Mouse (Mus musculus) liver, embryonic 13.5 days (tissue): Measurements from ENCODE around the gene Tmem251. TPM values are rescaled to one million over a fixed set of nuclear protein-coding genes. Genes with fewer than 3 reads are reported as not detected.
A peak's percentile ranks its signal among the peaks of the same experiment; 100 is the strongest.

Source experiments
- ATAC-seq: fragments of 200-750 bp; cut with Nextera tagmentation; 2 replicates; pipeline ENCODE4 v1.8.0; 2017; ENCODE audit warnings: low read depth, mild to moderate bottlenecking, moderate number of reproducible peaks, moderate library complexity
- DNase-seq: peaks from one replicate; pipeline ENCODE4 v3.0.0; 2022
- H3K27ac ChIP-seq: fragments of 300-500 bp; sonication (generic); 2 replicates; pipeline ENCODE4 v1.5.1; 2015; ENCODE audit warnings: moderate library complexity, mild to moderate bottlenecking, inconsistent platforms
- H3K27me3 ChIP-seq: fragments of 300-500 bp; sonication (generic); 2 replicates; pipeline ENCODE4 v1.6.1; 2015; ENCODE audit warnings: mild to moderate bottlenecking, inconsistent platforms
- H3K36me3 ChIP-seq: fragments of 300-500 bp; sonication (generic); 2 replicates; pipeline ENCODE4 v1.6.1; 2015; ENCODE audit warnings: mild to moderate bottlenecking, inconsistent platforms
- H3K4me1 ChIP-seq: fragments of 300-500 bp; sonication (generic); replicated peaks from 2 replicates; pipeline ENCODE4 v1.6.1; 2015; ENCODE audit warnings: inconsistent platforms
- H3K4me2 ChIP-seq: fragments of 300-500 bp; sonication (generic); 2 replicates; pipeline ENCODE4 v1.6.1; 2015; ENCODE audit warnings: inconsistent platforms, mild to moderate bottlenecking, moderate library complexity
- H3K4me3 ChIP-seq: fragments of 300-500 bp; sonication (generic); replicated peaks from 2 replicates; pipeline ENCODE4 v1.5.1; 2015; ENCODE audit warnings: mild to moderate bottlenecking, inconsistent platforms
- H3K9ac ChIP-seq: fragments of 300-500 bp; sonication (generic); 2 replicates; pipeline ENCODE4 v1.6.1; 2015; ENCODE audit warnings: mild to moderate bottlenecking, inconsistent platforms
- H3K9me3 ChIP-seq: fragments of 300-500 bp; sonication (generic); replicated peaks from 2 replicates; pipeline ENCODE4 v1.6.1; 2016; ENCODE audit warnings: inconsistent platforms
- WGBS: fragments of 180-500 bp; shearing (Covaris S2); methylation state at CpG from one replicate; pipeline ENCODE4 v1.1.7; 2015; ENCODE audit not compliant: insufficient replicate concordance; 5-methylcytosine and 5-hydroxymethylcytosine counted together
- polyA plus RNA-seq: library from polyadenylated mRNA; unstranded; fragments of >200 nt; fragmentation: Nextera tagmentation; extraction: Ambion mirVana; gene quantifications from 2 replicates; pipeline ENCODE4 v1.2.1, GENCODE M21; 2015

Tmem251 gene
- polyA plus RNA-seq, 1 experiment from 2014 or later, result 9.2 TPM

DNA sequence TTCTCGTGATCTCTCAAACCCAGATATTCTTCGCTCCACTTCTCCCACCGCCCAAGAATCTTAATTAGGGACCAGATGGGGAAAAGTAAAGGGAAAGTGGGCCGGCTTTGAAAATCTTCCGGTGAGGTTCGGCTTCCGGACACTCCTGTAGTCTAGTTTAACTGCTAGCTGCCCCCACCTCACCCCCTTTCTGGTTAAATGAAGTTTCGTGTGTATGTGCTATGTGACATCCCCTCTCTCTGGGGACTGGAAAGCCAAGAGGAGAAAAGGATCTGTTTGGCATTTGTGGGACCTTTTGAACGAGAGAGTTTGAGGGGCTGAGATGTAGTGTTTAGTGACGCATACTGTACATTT is 14.8 kb downstream of the Tmem251 start, which contains the start of gene Gm20604:
Gene Gm20604, minus strand, starts transcription at position 270 of the 354 bp plus-strand sequence.
- peak within 1 kb of the TSS; percentile 84 for H3K27ac ChIP-seq
- ATAC-seq (no peak), DNase-seq (no peak)
- H3K36me3 ChIP-seq, result peaks cover 21% of the 10 kb centered on the region
- peaks cover 40% of the 10 kb centered on the region for H3K4me1 ChIP-seq
- WGBS, result 1% methylated on average over 10 of the region's 10 CpGs
- no peaks in the 10 kb centered on the region for H3K27me3 ChIP-seq
- no peaks in the 10 kb centered on the region for H3K9me3 ChIP-seq
- H3K4me2 ChIP-seq, result peak within 1 kb of the TSS; percentile 92
- peak within 1 kb of the TSS; percentile 94 for H3K4me3 ChIP-seq
- peak within 1 kb of the TSS; percentile 92 for H3K9ac ChIP-seq

DNA sequence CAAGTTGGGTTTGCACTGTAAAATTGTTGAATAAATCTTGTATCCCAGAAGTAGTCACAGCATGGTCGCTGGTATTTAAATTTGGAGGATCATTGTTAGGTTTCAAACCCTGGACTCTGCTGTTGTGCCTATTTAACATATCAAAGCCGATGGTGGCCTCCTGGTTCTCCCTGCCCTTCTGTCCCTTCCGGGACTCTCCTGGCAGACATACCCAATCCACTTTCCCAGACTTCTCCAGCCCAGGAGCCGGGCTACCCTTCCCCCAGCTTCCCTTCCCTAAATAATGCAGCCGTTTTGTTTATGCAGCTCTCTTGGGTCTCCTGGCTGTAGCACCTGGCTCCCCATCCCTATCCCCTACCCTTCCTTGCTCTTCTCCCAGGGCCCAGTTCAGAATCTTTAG is 15.4 kb downstream of the Tmem251 start:
- 13% methylated on average over 5 of the region's 5 CpGs for WGBS
- peaks cover 20% of the 10 kb centered on the region for H3K36me3 ChIP-seq
- H3K4me3 ChIP-seq, result peak overlapping the region; percentile 94
- ATAC-seq (no peak), DNase-seq (no peak)
- no peak overlapping the region for H3K27ac ChIP-seq
- H3K4me1 ChIP-seq, result peaks cover 43% of the 10 kb centered on the region
- peak overlapping the region; percentile 92 for H3K9ac ChIP-seq
- H3K27me3 ChIP-seq, result no peaks in the 10 kb centered on the region
- peak overlapping the region; percentile 92 for H3K4me2 ChIP-seq
- H3K9me3 ChIP-seq, result no peaks in the 10 kb centered on the region

DNA sequence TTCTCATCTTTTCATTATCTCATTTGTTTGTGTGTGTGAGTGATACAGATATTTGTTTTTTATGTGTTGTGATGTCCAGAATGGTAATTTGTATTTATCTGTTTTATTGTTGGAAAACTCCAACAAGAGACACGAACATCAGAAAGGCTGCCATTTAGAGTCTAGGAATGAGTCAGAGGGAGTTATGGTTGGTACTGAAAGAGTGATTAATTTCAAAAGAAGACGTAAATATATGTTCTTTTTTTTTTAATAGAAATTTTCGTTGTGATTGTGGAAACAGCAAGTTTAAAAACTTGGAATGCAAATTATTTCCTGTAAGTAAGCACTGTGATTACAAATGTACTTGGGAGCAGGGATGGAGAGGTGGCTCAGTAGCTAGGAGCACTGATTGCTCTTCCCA is 18.1 kb downstream of the Tmem251 start:
- Histone ChIP-seq H3K27me3 (no peaks in the 10 kb centered on the region), H3K36me3 (peaks cover 43% of the 10 kb centered on the region), H3K9ac (no peak overlapping the region), H3K4me1 (peaks cover 24% of the 10 kb centered on the region), H3K4me2 (no peak overlapping the region), H3K27ac (no peak overlapping the region), H3K9me3 (no peaks in the 10 kb centered on the region), H3K4me3 (no peak overlapping the region)
- 78% methylated on average over 3 of the region's 3 CpGs for WGBS
- DNase-seq (no peak), ATAC-seq (no peak)

DNA sequence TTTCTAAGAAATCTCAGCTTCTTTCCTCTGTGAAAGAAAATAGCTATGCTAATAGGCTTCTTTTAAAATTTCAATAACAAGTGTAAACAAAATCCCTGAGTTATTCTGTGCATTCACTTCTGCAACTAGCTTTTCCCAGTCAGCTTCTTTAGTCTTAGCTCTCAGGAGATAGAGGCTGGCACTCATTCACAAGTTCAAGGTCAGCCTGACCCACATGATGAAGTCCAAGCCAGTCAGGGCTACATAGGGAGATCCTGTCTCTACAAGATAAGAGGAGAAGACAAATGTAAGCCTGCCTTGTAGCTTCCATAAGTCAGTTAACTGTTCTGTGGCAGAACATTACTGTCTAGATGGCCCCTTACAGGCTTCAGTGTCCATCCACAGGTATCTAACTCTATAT is 20.1 kb downstream of the Tmem251 start:
- H3K4me1 ChIP-seq, result peaks cover 25% of the 10 kb centered on the region
- H3K9me3 ChIP-seq, result no peaks in the 10 kb centered on the region
- DNase-seq (no peak), ATAC-seq (no peak)
- H3K4me2 ChIP-seq, result no peak overlapping the region
- no peak overlapping the region for H3K9ac ChIP-seq
- no peaks in the 10 kb centered on the region for H3K27me3 ChIP-seq
- H3K36me3 ChIP-seq, result peaks cover 62% of the 10 kb centered on the region
- H3K27ac ChIP-seq, result no peak overlapping the region
- no peak overlapping the region for H3K4me3 ChIP-seq

DNA sequence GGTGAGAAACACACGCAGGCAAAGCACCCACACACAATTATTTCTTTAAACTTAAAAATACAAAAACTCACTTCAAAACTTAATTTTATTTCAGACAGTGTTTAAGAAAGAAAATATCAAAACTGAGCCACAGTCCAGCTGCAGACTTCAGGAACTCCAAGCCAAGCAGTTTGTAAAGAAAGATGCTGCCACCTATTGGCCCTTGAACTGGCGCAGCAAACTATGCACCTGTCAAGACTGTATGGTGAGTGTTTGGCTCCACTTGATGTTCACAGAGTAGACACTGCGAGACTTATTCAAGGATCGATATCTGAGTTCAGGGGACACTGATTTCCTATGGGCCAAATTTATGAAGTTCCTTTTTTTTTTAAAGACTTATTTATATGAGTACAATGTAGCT is 25.4 kb downstream of the Tmem251 start:
- Histone ChIP-seq H3K9me3 (no peaks in the 10 kb centered on the region), H3K4me3 (no peak overlapping the region), H3K4me1 (peaks cover 6% of the 10 kb centered on the region; the same call in 1 of the 2 replicates), H3K9ac (no peak overlapping the region), H3K4me2 (no peak overlapping the region), H3K36me3 (peaks cover 91% of the 10 kb centered on the region), H3K27ac (no peak overlapping the region), H3K27me3 (no peaks in the 10 kb centered on the region)
- ATAC-seq, result no peak
- 87% methylated on average over 4 of the region's 4 CpGs for WGBS
- no peak for DNase-seq

DNA sequence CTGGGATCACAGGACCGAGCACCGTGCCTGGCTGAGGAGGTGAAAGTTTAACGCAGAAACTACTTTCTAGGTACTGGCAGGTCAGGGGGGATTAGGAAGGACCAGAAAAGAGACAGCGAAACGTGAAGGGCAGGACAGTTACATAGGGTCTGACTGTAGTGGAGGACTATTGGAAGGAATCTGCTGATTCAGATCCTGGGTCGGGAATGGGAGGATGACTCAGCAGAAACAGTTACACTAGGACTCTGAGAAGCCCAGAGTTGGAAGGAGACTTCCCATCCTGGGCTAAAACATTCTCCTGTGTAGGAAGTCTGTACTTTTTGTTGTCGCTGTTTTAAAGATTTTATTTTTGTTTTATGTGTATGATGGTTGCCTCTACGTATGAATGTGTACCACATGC is 28.0 kb downstream of the Tmem251 start:
- no peak for DNase-seq
- Histone ChIP-seq H3K27ac (no peak overlapping the region), H3K36me3 (peaks cover 93% of the 10 kb centered on the region), H3K4me1 (0 out of 2 replicates have a peak, but pooled peaks cover 6% of the 10 kb centered on the region), H3K27me3 (no peaks in the 10 kb centered on the region), H3K4me3 (no peak overlapping the region), H3K9me3 (no peaks in the 10 kb centered on the region), H3K4me2 (no peak overlapping the region), H3K9ac (no peak overlapping the region)
- ATAC-seq, result no peak
- 86% methylated on average over 8 of the region's 8 CpGs for WGBS

DNA sequence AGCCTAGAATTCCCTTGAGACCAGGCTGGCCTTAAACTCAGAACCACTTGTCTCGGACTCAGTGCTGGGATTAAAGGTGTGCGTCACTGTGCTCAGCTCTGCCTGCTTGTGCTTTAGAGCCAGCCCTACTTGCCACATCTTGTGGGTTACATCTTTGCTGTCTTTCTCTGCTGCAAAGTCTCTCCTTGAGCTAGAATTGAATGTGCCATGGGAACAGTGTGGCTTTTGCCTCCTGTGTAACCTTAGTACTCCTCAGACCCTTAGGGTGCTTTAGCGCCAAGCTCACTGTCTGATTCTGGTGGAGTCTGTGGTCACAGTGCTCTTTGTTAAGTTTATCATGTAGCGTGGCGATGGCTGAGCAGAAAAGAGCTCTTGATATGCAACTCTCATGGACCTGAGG is 29.1 kb downstream of the Tmem251 start:
- Histone ChIP-seq H3K9me3 (no peaks in the 10 kb centered on the region), H3K4me1 (no peaks in the 10 kb centered on the region), H3K9ac (no peak overlapping the region), H3K27me3 (no peaks in the 10 kb centered on the region), H3K4me3 (no peak overlapping the region), H3K36me3 (peaks cover 93% of the 10 kb centered on the region), H3K27ac (no peak overlapping the region), H3K4me2 (no peak overlapping the region)
- DNase-seq, result no peak
- WGBS, result 90% methylated on average over 5 of the region's 5 CpGs
- no peak for ATAC-seq

DNA sequence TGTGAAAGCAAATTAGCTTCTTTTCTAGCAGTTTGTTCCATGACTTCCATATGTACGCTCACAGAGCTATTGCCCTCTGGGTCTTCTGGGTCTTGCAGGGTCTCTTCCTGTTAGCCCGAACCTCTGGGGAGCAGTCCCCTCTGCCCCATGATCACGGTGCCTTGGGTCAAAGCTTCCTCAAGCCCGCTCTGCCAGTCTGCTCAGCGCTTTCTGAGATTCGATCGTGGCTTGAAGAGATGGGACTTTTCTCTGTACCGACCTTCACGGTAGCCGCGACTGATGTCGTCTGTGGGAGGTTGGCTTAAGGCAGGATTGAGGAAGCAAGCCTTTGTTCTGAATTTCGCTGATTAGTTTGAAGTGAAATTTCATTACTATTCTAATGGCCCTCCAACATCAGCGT is 32.5 kb downstream of the Tmem251 start:
- H3K9me3 ChIP-seq, result no peaks in the 10 kb centered on the region
- DNase-seq (no peak), ATAC-seq (no peak)
- H3K27ac ChIP-seq, result no peak overlapping the region
- no peak overlapping the region for H3K9ac ChIP-seq
- no peak overlapping the region for H3K4me3 ChIP-seq
- peaks cover 64% of the 10 kb centered on the region for H3K36me3 ChIP-seq
- no peaks in the 10 kb centered on the region for H3K27me3 ChIP-seq
- WGBS, result 93% methylated on average over 14 of the region's 14 CpGs
- no peaks in the 10 kb centered on the region for H3K4me1 ChIP-seq
- H3K4me2 ChIP-seq, result no peak overlapping the region

DNA sequence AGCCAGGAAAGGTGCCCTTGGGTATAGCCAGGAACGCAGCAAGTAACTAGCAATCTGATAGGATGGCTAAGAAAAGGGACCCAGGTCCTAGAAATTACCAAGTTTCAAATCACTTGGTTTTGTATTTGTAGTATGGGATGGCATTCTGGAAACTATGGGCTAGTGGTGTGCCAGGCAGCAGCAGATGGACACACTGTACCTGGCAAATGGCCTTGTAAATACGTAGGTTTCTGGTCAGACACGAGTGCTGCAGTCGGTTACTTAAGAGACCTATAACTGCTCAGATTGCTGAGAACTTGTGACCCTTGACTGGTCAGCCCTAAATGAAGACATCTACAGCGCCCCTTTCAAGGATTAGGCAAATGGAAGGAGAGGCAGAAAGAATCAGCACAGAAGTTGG is 34.6 kb downstream of the Tmem251 start:
- no peak for DNase-seq
- Histone ChIP-seq H3K36me3 (peaks cover 47% of the 10 kb centered on the region), H3K9me3 (no peaks in the 10 kb centered on the region), H3K4me2 (no peak overlapping the region), H3K27me3 (no peaks in the 10 kb centered on the region), H3K27ac (no peak overlapping the region), H3K4me1 (no peaks in the 10 kb centered on the region), H3K9ac (no peak overlapping the region), H3K4me3 (no peak overlapping the region)
- WGBS, result 87% methylated on average over 5 of the region's 5 CpGs
- no peak for ATAC-seq

DNA sequence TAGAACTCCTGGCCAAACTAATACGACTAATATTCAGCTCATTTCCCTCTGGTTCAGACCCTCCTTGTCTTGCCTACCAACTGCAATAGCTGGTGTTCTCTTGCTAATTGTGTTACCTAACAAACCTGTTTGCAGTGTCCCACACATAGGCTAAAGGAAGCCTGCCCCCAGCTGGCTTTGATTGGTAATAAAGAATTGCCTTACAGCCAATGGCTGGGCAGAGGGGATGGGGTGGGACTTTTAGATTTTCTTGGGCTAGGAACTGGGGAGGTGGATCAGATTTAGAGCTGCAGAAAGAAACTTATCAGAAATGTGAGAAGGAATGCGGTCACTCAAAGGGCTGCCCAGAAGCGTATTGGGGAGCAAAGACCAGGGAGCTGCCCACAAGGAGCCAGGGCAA is 35.9 kb downstream of the Tmem251 start:
- no peaks in the 10 kb centered on the region for H3K9me3 ChIP-seq
- no peaks in the 10 kb centered on the region for H3K4me1 ChIP-seq
- H3K27ac ChIP-seq, result no peak overlapping the region
- no peak overlapping the region for H3K4me3 ChIP-seq
- no peak overlapping the region for H3K9ac ChIP-seq
- H3K27me3 ChIP-seq, result no peaks in the 10 kb centered on the region
- H3K36me3 ChIP-seq, result peaks cover 44% of the 10 kb centered on the region
- WGBS, result 43% methylated on average over 3 of the region's 3 CpGs
- H3K4me2 ChIP-seq, result no peak overlapping the region
- no peak for DNase-seq
- ATAC-seq, result peak; percentile 65

DNA sequence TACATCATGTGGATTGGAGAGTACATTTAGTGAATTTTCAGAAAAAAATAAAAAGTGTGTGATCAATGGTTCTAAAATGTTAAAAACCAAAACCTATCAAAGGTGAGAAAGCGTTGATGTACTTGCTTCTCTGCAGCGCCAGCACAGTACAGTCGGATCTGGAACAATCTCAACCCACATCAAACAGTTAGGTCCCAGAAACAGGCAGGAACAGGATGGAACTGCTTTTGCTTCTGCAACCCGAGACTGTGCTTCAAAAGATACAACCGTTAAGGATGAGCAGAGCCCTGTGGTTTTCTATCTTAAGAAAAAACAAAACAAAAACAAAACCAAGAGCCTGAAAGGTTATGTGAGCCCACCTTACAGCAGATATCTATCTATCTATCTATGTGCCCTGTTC is 39.3 kb downstream of the Tmem251 start:
- H3K9ac ChIP-seq, result no peak overlapping the region
- ATAC-seq, result no peak
- no peak for DNase-seq
- H3K36me3 ChIP-seq, result peaks cover 39% of the 10 kb centered on the region
- no peak overlapping the region for H3K4me2 ChIP-seq
- peaks cover 5% of the 10 kb centered on the region; the same call in 1 of the 2 replicates for H3K4me1 ChIP-seq
- H3K4me3 ChIP-seq, result no peak overlapping the region
- WGBS, result 78% methylated on average over 5 of the region's 5 CpGs
- no peak overlapping the region for H3K27ac ChIP-seq
- H3K27me3 ChIP-seq, result no peaks in the 10 kb centered on the region
- H3K9me3 ChIP-seq, result no peaks in the 10 kb centered on the region

DNA sequence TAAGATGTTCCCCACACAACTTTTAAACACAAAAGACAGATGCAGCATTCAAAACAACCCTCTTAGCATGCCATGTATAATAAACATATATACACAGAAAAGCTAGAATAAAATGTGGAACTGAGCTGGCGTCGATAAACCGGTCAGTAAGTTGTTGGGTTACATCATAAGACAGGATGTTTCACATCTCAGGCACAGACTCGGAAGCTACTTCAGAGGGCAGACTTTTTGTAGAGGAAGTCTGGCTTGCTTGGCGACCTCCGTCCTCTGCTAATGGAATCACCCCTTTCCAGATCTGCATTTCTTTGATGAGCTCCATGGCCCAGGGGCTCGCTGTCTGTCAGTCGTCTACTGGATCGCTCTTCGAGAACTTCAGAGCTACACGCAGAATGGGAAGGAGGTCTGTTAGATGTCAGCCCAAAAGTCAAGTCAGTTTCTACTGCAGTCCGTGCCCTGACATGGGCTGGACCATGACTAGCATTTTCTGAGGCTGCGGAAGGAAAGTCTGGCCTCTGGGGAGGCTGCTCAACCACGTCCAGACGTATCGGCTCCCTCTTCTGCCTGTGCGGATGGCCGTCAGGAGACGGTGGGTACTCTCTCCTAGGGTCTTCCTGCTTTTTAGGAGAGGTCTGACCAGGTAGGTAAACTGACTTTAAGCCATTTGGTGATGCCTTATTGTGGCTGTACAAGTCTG is 41.5 kb downstream of the Tmem251 start:
- WGBS, result 86% methylated on average over 19 of the region's 19 CpGs
- ATAC-seq (no peak), DNase-seq (no peak)
- H3K4me1 ChIP-seq, result peaks cover 6% of the 10 kb centered on the region; the same call in 1 of the 2 replicates
- no peaks in the 10 kb centered on the region for H3K9me3 ChIP-seq
- no peak overlapping the region for H3K4me2 ChIP-seq
- peaks cover 51% of the 10 kb centered on the region for H3K36me3 ChIP-seq
- no peak overlapping the region for H3K9ac ChIP-seq
- no peak overlapping the region for H3K4me3 ChIP-seq
- H3K27me3 ChIP-seq, result no peaks in the 10 kb centered on the region
- no peak overlapping the region for H3K27ac ChIP-seq
